Mouse (Mus musculus): ENCODE measurements at regions not wholly inside any gene's neighbourhood (a gene's known extent, or its start where the extent isn't known, plus 50 kb on each side); places are given as distances from the start of the nearest gene placed in this dataset.

- DNase-seq, result no peak
Measured at GRCm38 (mm10) chr4:106246695-106247094, 69.3 kb upstream of the Usp24 start.

GRCm38 (mm10) chr4:106247398-106247797 is 68.6 kb upstream of the Usp24 start:
- DNase-seq, result no peak

DNA sequence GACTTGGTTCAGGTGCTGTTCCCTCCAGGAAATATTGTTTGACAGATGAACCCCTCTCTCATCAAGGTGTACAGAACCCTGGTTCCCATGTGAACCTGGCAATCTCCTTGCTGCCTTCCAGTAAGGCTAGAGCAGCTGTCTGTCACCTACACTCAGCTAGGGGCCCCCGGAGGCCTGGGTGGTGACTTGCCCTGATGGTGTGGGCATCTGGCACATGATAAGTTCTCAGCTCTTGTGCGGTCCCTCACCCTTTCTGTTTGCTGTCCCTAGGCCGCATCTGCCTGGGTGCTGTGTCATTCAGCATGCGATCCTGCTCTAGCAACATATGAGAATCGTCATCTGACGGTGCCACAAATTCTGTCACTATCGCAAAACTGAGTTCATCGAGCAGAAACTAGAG is 67.7 kb upstream of the Usp24 start:
- DNase-seq, result no peak

- DNase-seq, result no peak
Measured at GRCm38 (mm10) chr4:106249028-106249782, 66.8 kb upstream of the Usp24 start.

- DNase-seq, result no peak
Measured at GRCm38 (mm10) chr4:106250048-106250447, 66.0 kb upstream of the Usp24 start.

- no peak for DNase-seq
Measured at GRCm38 (mm10) chr4:106251430-106251829, 64.6 kb upstream of the Usp24 start.

GRCm38 (mm10) chr4:106252946-106253345 is 63.1 kb upstream of the Usp24 start:
- no peak for DNase-seq

DNA sequence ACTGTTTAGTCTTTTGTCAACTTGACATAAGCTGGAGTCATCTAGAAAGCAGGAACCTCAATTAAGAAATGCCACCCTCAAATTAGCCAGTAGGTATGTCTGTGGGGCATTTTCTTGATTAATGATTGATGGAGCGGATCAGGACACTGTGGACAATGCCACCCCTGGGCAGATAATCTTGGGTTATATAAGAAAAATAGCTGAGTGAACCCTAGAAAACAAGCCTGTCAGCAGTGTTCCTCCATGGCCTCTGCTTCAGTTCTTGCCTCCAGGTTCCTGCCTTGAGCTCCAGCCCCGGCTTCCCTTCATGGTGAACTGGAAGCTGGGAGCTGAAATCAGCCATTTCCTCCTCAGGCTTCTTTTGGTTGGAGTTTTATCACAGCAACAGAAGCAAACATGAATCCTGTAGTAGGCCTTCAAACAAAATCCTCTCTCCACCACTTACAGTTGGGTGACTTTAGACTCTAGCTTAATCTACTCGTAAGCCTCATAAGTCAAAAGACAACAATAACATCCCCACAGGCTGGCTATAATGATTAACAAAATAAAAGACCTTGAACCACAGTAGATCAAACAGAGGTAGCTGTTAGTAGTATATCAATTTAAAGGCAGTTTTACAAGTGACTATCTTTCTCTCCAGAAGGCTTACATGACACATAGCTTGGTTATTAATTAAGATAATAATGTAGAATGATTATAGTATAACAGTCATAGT is 61.1 kb upstream of the Usp24 start:
- no peak for DNase-seq

DNA sequence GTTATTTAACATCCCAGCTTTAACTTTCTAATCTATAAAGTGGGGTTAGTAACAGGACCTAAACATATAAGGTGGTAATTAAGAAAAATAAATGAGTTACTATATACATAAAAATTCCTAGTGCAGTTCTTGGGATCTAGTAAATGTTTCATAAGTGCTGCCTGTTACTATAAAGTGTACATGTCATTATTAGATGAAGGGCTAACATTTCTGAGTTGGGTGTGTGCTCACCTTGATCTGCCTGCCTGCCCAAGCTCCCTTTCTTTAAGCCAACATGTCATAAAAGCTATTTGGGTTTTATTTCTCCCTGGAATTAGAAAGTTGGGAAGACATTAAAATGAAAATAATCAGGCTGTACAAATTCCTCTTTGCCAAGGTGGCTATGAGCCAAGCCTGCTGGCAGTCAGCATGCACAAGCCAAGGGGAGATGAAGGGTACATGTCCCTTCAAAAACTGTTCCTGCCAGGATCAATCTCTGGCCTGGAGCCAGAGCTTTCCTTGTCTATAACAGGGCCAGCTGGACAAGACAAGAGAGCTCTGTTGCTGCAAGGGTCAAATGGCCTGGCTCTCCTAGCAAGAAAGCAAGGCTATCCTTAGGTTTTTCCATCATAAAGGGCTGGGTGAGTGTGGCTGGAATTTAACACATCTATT is 59.9 kb upstream of the Usp24 start:
- DNase-seq, result peak; percentile 64

- DNase-seq, result no peak
Measured at GRCm38 (mm10) chr4:106261404-106261803, 54.6 kb upstream of the Usp24 start.

DNA sequence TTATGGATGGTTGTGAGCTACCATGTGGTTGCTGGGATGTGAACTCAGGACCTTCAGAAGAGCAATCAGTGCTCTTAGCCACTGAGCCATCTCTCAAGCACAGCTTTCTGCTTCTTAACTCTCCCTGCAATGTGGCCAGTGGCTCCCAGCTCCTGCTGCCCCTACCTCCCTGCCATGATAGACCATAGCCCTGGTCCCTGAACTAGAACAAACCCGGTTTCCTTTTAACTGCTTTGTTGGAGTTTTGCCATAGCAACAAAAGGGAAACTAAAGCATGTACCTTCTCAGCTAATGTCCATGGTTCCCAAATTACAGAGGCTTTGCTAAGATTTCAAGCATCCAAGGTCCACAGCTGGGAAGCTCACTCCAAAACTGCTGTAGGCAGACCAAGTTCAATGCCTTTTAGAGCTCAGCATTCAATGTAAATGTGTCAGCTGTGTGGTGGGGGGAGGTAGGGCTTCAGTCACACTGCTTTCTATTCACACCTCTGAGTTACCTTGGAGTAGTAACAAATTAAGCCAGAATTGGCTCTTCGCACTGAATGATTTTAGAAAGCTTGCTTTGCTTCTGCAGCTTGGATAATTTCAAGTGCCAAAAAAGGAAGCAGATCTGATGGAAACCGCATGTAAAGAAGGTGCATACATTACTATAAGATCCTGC is 54.0 kb upstream of the Usp24 start:
- DNase-seq, result no peak

- no peak for DNase-seq
Measured at GRCm38 (mm10) chr4:106262751-106263725, 53.0 kb upstream of the Usp24 start.
